Mouse (Mus musculus): ENCODE results near the gene Serinc3. TPM values are rescaled to one million over a fixed set of nuclear protein-coding genes. Genes with fewer than 3 reads are reported as not detected.

Serinc3 gene
- polyA plus RNA-seq, 1 experiment from 2014 or later = 31.4 TPM

DNA sequence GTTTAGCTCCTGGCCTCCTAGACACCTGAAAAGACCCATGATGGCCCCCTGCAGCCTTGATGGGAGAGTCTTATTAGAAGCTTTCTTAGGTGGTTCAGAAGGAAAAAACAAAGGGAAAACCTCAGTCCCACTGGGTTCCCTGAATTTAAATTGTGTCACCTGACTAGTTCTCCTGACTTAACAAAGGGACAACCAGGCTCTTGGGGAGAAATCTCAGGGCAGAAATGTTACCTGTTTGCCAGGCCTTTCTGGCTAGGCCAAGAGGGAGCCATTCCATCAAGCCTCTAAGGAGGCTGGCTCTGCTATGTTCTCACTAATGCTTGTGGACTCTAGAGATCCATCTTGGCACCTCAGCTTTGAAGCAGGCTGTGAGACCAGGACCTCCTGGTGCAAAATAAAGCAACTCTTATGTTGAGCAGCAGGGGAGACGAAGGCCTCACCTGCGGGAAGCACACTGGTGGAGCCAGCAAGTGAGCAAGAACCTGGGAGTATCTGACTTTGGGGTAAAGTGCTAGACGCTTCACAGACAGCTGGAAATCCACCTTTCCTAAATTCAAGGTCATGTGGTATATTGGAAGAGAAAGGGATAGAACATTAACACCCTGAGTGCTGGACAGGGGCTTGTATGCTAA is 27.6 kb downstream of the Serinc3 start:
- H3K27ac ChIP-seq (ENCODE audit: low read length) = no peak overlapping the region
- ATAC-seq = no peak
- 86% methylated on average over 3 of the region's 3 CpGs for WGBS
- no peaks in the 10 kb centered on the region for H3K27me3 ChIP-seq (replicated peaks; ENCODE audit: control insufficient read depth, insufficient read depth, low read length)
- H3K9me3 ChIP-seq (ENCODE audit: control insufficient read depth, low read length) = no peaks in the 10 kb centered on the region
- no peaks in the 10 kb centered on the region for H3K4me1 ChIP-seq (replicated peaks; ENCODE audit: control insufficient read depth, insufficient read depth, low read length)
- H3K4me3 ChIP-seq (replicated peaks; ENCODE audit: low read length) = no peak overlapping the region
- H3K9ac ChIP-seq (replicated peaks; ENCODE audit: low read depth, low read length) = no peak overlapping the region
- H3K36me3 ChIP-seq (ENCODE audit: control insufficient read depth, insufficient read depth) = peaks cover 25% of the 10 kb centered on the region
- no peak overlapping the region for H3K4me2 ChIP-seq (ENCODE audit: low read length)

DNA sequence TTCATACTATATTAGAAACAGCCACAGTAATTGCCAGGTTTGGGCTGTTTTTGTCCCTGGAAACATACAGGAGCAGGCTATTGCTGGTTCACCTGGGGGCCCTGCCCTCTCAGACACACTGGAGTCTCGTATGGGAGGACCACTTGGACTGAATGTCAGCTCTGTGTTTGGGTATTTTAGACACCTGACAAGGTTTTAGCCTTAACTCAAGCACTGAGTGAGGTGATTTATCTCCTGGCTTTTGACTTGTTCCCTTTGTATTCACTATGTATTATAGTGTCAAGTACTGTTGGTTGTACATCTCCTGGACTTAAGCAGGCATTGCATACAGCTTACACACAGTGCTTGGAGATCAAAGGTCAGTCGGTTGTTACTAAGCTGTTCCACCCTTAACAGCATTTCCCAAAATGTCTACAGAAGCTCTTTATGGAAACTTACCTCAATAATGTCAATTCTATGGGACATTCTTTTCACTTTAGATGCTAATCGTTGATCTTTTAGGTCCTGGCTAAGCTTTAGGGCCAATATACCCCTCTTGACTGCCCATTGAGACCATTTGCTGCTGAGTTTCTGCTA is 28.2 kb downstream of the Serinc3 start:
- peaks cover 25% of the 10 kb centered on the region for H3K36me3 ChIP-seq (ENCODE audit: control insufficient read depth, insufficient read depth)
- H3K27me3 ChIP-seq (replicated peaks; ENCODE audit: control insufficient read depth, insufficient read depth, low read length) = no peaks in the 10 kb centered on the region
- no peak overlapping the region for H3K4me3 ChIP-seq (replicated peaks; ENCODE audit: low read length)
- H3K9ac ChIP-seq (replicated peaks; ENCODE audit: low read depth, low read length) = no peak overlapping the region
- H3K9me3 ChIP-seq (ENCODE audit: control insufficient read depth, low read length) = no peaks in the 10 kb centered on the region
- H3K4me1 ChIP-seq (replicated peaks; ENCODE audit: control insufficient read depth, insufficient read depth, low read length) = no peaks in the 10 kb centered on the region
- no peak overlapping the region for H3K4me2 ChIP-seq (ENCODE audit: low read length)
- 82% methylated on average over 3 of the region's 3 CpGs for WGBS
- ATAC-seq = no peak
- H3K27ac ChIP-seq (ENCODE audit: low read length) = no peak overlapping the region

- Histone ChIP-seq H3K36me3 (ENCODE audit: control insufficient read depth, insufficient read depth) (peaks cover 25% of the 10 kb centered on the region), H3K4me2 (ENCODE audit: low read length) (no peak overlapping the region), H3K9ac (replicated peaks; ENCODE audit: low read depth, low read length) (no peak overlapping the region), H3K27ac (ENCODE audit: low read length) (no peak overlapping the region), H3K27me3 (replicated peaks; ENCODE audit: control insufficient read depth, insufficient read depth, low read length) (no peaks in the 10 kb centered on the region), H3K9me3 (ENCODE audit: control insufficient read depth, low read length) (no peaks in the 10 kb centered on the region), H3K4me3 (replicated peaks; ENCODE audit: low read length) (no peak overlapping the region), H3K4me1 (replicated peaks; ENCODE audit: control insufficient read depth, insufficient read depth, low read length) (no peaks in the 10 kb centered on the region)
- no peak for ATAC-seq
- WGBS = 93% methylated on average over 4 of the region's 4 CpGs
These were observed 28.9 kb downstream of the Serinc3 start for GRCm38 (mm10) chr2:163615906-163616651.

DNA sequence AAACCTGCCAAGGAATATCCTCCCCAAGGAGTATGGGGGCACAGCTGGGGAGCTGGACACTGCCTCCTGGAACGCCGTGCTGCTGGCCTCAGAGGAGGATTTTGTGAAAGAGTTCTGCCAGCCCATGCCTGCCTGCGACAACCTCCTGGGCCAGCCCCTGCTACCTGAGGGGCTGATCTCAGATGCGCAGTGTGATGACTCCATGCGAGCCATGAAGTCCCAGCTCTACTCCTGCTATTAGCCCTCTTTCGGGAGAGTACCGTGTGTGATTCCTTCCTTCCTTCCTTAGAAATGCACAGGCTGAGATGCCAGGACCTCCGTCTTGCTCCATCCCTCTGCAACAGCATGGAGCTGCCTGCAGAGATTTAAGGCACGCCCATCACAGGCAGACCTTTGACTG is 29.5 kb downstream of the Serinc3 start:
- WGBS = 94% methylated on average over 9 of the region's 9 CpGs
- no peak for ATAC-seq
- H3K27me3 ChIP-seq (replicated peaks; ENCODE audit: control insufficient read depth, insufficient read depth, low read length) = no peaks in the 10 kb centered on the region
- H3K9ac ChIP-seq (replicated peaks; ENCODE audit: low read depth, low read length) = no peak overlapping the region
- H3K4me3 ChIP-seq (replicated peaks; ENCODE audit: low read length) = no peak overlapping the region
- H3K4me1 ChIP-seq (replicated peaks; ENCODE audit: control insufficient read depth, insufficient read depth, low read length) = no peaks in the 10 kb centered on the region
- H3K4me2 ChIP-seq (ENCODE audit: low read length) = no peak overlapping the region
- peaks cover 25% of the 10 kb centered on the region for H3K36me3 ChIP-seq (ENCODE audit: control insufficient read depth, insufficient read depth)
- no peaks in the 10 kb centered on the region for H3K9me3 ChIP-seq (ENCODE audit: control insufficient read depth, low read length)
- no peak overlapping the region for H3K27ac ChIP-seq (ENCODE audit: low read length)

- Histone ChIP-seq H3K4me2 (ENCODE audit: low read length) (no peak overlapping the region), H3K27ac (ENCODE audit: low read length) (no peak overlapping the region), H3K4me3 (replicated peaks; ENCODE audit: low read length) (no peak overlapping the region), H3K9ac (replicated peaks; ENCODE audit: low read depth, low read length) (no peak overlapping the region), H3K27me3 (replicated peaks; ENCODE audit: control insufficient read depth, insufficient read depth, low read length) (no peaks in the 10 kb centered on the region), H3K36me3 (ENCODE audit: control insufficient read depth, insufficient read depth) (peaks cover 16% of the 10 kb centered on the region; the same call in 1 of the 2 replicates), H3K4me1 (replicated peaks; ENCODE audit: control insufficient read depth, insufficient read depth, low read length) (no peaks in the 10 kb centered on the region), H3K9me3 (ENCODE audit: control insufficient read depth, low read length) (no peaks in the 10 kb centered on the region)
- 90% methylated on average over 4 of the region's 4 CpGs for WGBS
- no peak for ATAC-seq
These were observed 30.9 kb downstream of the Serinc3 start for GRCm38 (mm10) chr2:163613990-163614389.

GRCm38 (mm10) chr2:163613206-163613605 is 31.7 kb downstream of the Serinc3 start:
- WGBS = 98% methylated on average over 5 of the region's 5 CpGs
- no peak overlapping the region for H3K27ac ChIP-seq (ENCODE audit: low read length)
- no peak for ATAC-seq
- H3K9ac ChIP-seq (replicated peaks; ENCODE audit: low read depth, low read length) = no peak overlapping the region
- H3K9me3 ChIP-seq (ENCODE audit: control insufficient read depth, low read length) = no peaks in the 10 kb centered on the region
- peaks cover 16% of the 10 kb centered on the region; the same call in 1 of the 2 replicates for H3K36me3 ChIP-seq (ENCODE audit: control insufficient read depth, insufficient read depth)
- H3K4me2 ChIP-seq (ENCODE audit: low read length) = no peak overlapping the region
- H3K27me3 ChIP-seq (replicated peaks; ENCODE audit: control insufficient read depth, insufficient read depth, low read length) = no peaks in the 10 kb centered on the region
- no peaks in the 10 kb centered on the region for H3K4me1 ChIP-seq (replicated peaks; ENCODE audit: control insufficient read depth, insufficient read depth, low read length)
- H3K4me3 ChIP-seq (replicated peaks; ENCODE audit: low read length) = no peak overlapping the region

- Histone ChIP-seq H3K27ac (ENCODE audit: low read length) (no peak overlapping the region), H3K9me3 (ENCODE audit: control insufficient read depth, low read length) (no peaks in the 10 kb centered on the region), H3K9ac (replicated peaks; ENCODE audit: low read depth, low read length) (no peak overlapping the region), H3K4me2 (ENCODE audit: low read length) (no peak overlapping the region), H3K27me3 (replicated peaks; ENCODE audit: control insufficient read depth, insufficient read depth, low read length) (no peaks in the 10 kb centered on the region), H3K4me3 (replicated peaks; ENCODE audit: low read length) (no peak overlapping the region), H3K4me1 (replicated peaks; ENCODE audit: control insufficient read depth, insufficient read depth, low read length) (no peaks in the 10 kb centered on the region), H3K36me3 (ENCODE audit: control insufficient read depth, insufficient read depth) (peaks cover 10% of the 10 kb centered on the region; the same call in 1 of the 2 replicates)
- 90% methylated on average over 9 of the region's 9 CpGs for WGBS
- ATAC-seq = no peak
These were observed 33.8 kb downstream of the Serinc3 start for GRCm38 (mm10) chr2:163611176-163611575.

DNA sequence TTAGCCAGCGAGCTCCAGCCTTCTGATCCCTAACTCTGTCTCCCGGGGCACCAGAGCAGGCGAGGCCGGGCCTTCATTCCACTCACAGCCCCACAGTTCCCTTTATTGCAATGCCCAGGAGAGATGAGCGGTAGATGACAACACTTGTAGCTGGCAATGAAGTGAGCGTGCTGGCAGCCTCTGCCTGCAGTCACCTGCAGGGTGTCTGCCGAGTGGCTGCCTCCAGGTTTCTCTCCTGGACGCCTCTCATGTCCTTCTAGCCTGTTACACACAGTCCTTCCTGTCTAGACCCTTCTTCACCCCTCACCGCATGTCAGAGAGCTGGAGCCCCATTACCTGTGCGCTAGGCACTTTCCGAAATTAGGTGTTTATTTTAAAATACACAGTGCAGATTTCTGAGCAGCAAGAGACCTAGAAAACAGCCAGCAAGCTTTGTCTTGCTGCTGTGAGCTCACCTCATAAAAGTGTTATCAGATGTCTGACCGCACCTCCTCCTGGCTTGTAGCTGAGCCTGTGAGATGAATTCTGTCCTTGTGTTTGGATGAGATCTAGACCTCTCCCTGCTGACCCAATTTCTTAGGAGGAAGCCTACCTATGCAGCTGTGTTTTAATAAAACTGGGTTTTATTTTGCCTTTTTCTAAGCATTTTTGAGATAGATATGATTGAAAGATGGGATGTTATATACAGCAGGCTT is 35.5 kb downstream of the Serinc3 start:
- H3K4me1 ChIP-seq (replicated peaks; ENCODE audit: control insufficient read depth, insufficient read depth, low read length) = no peaks in the 10 kb centered on the region
- no peaks in the 10 kb centered on the region for H3K9me3 ChIP-seq (ENCODE audit: control insufficient read depth, low read length)
- H3K4me2 ChIP-seq (ENCODE audit: low read length) = no peak overlapping the region
- no peaks in the 10 kb centered on the region for H3K27me3 ChIP-seq (replicated peaks; ENCODE audit: control insufficient read depth, insufficient read depth, low read length)
- no peak for ATAC-seq
- H3K9ac ChIP-seq (replicated peaks; ENCODE audit: low read depth, low read length) = no peak overlapping the region
- no peak overlapping the region for H3K4me3 ChIP-seq (replicated peaks; ENCODE audit: low read length)
- peaks cover 9% of the 10 kb centered on the region; the same call in 1 of the 2 replicates for H3K36me3 ChIP-seq (ENCODE audit: control insufficient read depth, insufficient read depth)
- H3K27ac ChIP-seq (ENCODE audit: low read length) = no peak overlapping the region
- WGBS = 84% methylated on average over 12 of the region's 12 CpGs

DNA sequence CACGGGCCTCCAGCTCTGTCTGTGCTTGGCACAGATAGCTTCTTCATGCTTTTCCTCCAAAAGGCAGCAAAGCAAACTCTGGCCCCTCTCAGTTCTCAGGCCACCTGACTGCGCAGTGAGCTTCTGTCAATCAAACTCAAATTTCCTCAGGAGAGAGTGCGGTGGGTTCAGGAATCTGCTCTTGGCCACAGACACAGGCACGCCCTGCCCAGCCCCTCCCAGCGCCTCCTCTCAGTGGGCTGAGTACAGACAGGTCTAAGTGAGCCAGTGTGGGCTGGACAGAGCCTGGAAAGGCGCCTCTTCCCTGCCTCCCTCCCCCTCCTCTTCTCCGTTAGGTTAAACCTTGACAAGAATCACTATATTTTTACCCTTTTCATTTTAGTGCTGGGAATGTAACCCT is 36.9 kb downstream of the Serinc3 start:
- 0 out of 2 replicates have a peak, but pooled peaks cover 2% of the 10 kb centered on the region for H3K36me3 ChIP-seq (ENCODE audit: control insufficient read depth, insufficient read depth)
- WGBS = 86% methylated on average over 7 of the region's 7 CpGs
- no peak overlapping the region for H3K4me2 ChIP-seq (ENCODE audit: low read length)
- no peaks in the 10 kb centered on the region for H3K27me3 ChIP-seq (replicated peaks; ENCODE audit: control insufficient read depth, insufficient read depth, low read length)
- no peak overlapping the region for H3K9ac ChIP-seq (replicated peaks; ENCODE audit: low read depth, low read length)
- H3K4me1 ChIP-seq (replicated peaks; ENCODE audit: control insufficient read depth, insufficient read depth, low read length) = peaks cover 5% of the 10 kb centered on the region
- no peak overlapping the region for H3K4me3 ChIP-seq (replicated peaks; ENCODE audit: low read length)
- H3K27ac ChIP-seq (ENCODE audit: low read length) = no peak overlapping the region
- no peaks in the 10 kb centered on the region for H3K9me3 ChIP-seq (ENCODE audit: control insufficient read depth, low read length)
- no peak for ATAC-seq

Data from forebrain, embryonic 16.5 days (tissue).